Mouse (Mus musculus) hindbrain, embryonic 13.5 days (tissue): ENCODE measurements at regions not wholly inside any gene's neighbourhood (a gene's known extent, or its start where the extent isn't known, plus 50 kb on each side); places are given as distances from the start of the nearest gene placed in this dataset.

Experiments used
- ATAC-seq: fragments of 200-750 bp; cut with Nextera tagmentation; 2 replicates; pipeline ENCODE4 v1.8.0; 2017; ENCODE audit warnings: moderate TSS enrichment; ENCODE audit not compliant: low FRiP score
- H3K27ac ChIP-seq: fragments of 300-500 bp; sonication (generic); 2 replicates; pipeline ENCODE4 v1.5.1; 2015; ENCODE audit warnings: inconsistent platforms, mild to moderate bottlenecking, moderate library complexity
- H3K27me3 ChIP-seq: fragments of 300-500 bp; sonication (generic); 2 replicates; pipeline ENCODE4 v1.6.1; 2015; ENCODE audit warnings: mild to moderate bottlenecking, inconsistent platforms
- H3K36me3 ChIP-seq: fragments of 300-500 bp; sonication (generic); 2 replicates; pipeline ENCODE4 v1.6.1; 2015; ENCODE audit warnings: mild to moderate bottlenecking, inconsistent platforms
- H3K4me1 ChIP-seq: fragments of 300-500 bp; sonication (generic); replicated peaks from 2 replicates; pipeline ENCODE4 v1.6.1; 2015; ENCODE audit warnings: inconsistent platforms
- H3K4me2 ChIP-seq: fragments of 300-500 bp; sonication (generic); 2 replicates; pipeline ENCODE4 v1.6.1; 2015; ENCODE audit warnings: inconsistent platforms, mild to moderate bottlenecking, moderate library complexity
- H3K4me3 ChIP-seq: fragments of 300-500 bp; sonication (generic); 2 replicates; pipeline ENCODE4 v1.5.1; 2015; ENCODE audit warnings: mild to moderate bottlenecking, inconsistent platforms
- H3K9ac ChIP-seq: fragments of 300-500 bp; sonication (generic); 2 replicates; pipeline ENCODE4 v1.6.1; 2015; ENCODE audit warnings: mild to moderate bottlenecking, inconsistent platforms
- H3K9me3 ChIP-seq: fragments of 300-500 bp; sonication (generic); 2 replicates; pipeline ENCODE4 v1.6.1; 2016; ENCODE audit warnings: inconsistent platforms
- WGBS: fragments of 180-500 bp; shearing (Covaris S2); methylation state at CpG from one replicate; pipeline ENCODE4 v1.1.7; 2015; 5-methylcytosine and 5-hydroxymethylcytosine counted together

DNA sequence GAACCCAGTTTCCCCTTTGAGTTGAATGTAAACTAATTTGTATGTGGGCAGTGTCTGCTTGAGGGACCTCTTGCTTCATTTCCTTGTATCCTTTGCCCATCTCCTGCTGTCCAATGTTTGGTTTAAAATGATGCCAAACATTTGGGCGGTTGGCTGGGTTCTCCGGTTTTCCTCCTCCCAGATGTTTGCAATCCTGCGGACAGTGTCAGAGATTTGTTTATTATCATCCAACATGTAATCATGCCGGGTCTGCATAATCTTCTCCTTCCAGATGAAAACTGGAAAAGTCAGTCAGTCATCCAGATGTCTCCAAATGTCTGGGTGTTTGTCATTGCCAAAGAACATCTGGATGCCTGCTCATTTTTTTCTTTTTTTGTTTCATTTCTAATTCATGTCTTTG is 323.0 kb downstream of the Lmx1a start:
- Histone ChIP-seq H3K4me2 (no peak overlapping the region), H3K27ac (no peak overlapping the region), H3K4me1 (no peaks in the 10 kb centered on the region), H3K27me3 (no peaks in the 10 kb centered on the region), H3K9ac (no peak overlapping the region), H3K4me3 (no peak overlapping the region), H3K36me3 (no peaks in the 10 kb centered on the region), H3K9me3 (no peaks in the 10 kb centered on the region)
- 90% methylated on average over 4 of the region's 4 CpGs for WGBS
- no peak for ATAC-seq

GRCm38 (mm10) chr1:168012611-168013010 is 323.6 kb downstream of the Lmx1a start:
- ATAC-seq: no peak
- WGBS: 91% methylated on average over 5 of the region's 5 CpGs

GRCm38 (mm10) chr1:168016375-168016890 is 327.4 kb downstream of the Lmx1a start:
- 91% methylated on average over 5 of the region's 5 CpGs for WGBS

More at GRCm38 (mm10) chr1:168012611-168013010, 323.6 kb downstream of the Lmx1a start:
- Histone ChIP-seq H3K9ac (no peak overlapping the region), H3K9me3 (no peaks in the 10 kb centered on the region), H3K36me3 (no peaks in the 10 kb centered on the region), H3K27me3 (no peaks in the 10 kb centered on the region), H3K27ac (no peak overlapping the region), H3K4me1 (no peaks in the 10 kb centered on the region), H3K4me2 (no peak overlapping the region), H3K4me3 (no peak overlapping the region)

DNA sequence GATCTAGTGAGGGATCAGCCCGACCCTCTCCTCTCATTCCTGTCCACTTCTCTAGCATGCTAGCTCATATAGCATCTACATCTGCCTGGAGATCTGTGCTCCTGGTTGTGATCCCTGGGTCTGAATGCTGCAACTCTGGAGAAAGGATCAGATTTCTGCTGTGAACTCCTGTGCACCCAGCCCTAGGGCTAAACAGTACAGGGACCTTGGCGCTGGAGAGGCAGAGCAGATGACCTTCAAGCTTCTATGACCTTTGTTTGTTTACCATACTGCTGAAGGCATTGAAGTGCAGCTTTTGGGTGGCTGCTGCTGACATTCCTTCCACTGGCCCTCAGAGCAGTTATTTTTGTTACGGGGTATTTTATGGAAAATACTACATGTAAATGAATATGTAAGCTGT is 337.4 kb downstream of the Lmx1a start:
- Histone ChIP-seq H3K4me1 (no peaks in the 10 kb centered on the region), H3K9me3 (no peaks in the 10 kb centered on the region), H3K36me3 (no peaks in the 10 kb centered on the region), H3K4me2 (no peak overlapping the region), H3K27ac (no peak overlapping the region), H3K4me3 (no peak overlapping the region), H3K9ac (no peak overlapping the region), H3K27me3 (no peaks in the 10 kb centered on the region)
- no peak for ATAC-seq
- WGBS: 81% methylated on average over 3 of the region's 3 CpGs

More at GRCm38 (mm10) chr1:168016375-168016890, 327.4 kb downstream of the Lmx1a start:
- Histone ChIP-seq H3K4me3 (no peak overlapping the region), H3K4me2 (no peak overlapping the region), H3K27me3 (no peaks in the 10 kb centered on the region), H3K36me3 (no peaks in the 10 kb centered on the region), H3K9me3 (no peaks in the 10 kb centered on the region), H3K4me1 (no peaks in the 10 kb centered on the region), H3K27ac (no peak overlapping the region), H3K9ac (no peak overlapping the region)
- no peak for ATAC-seq

GRCm38 (mm10) chr1:168044765-168045164 is 355.7 kb downstream of the Lmx1a start:
- ATAC-seq: peak; percentile 59; the same call in 1 of the 2 replicates
- Histone ChIP-seq H3K4me3 (peak overlapping the region; percentile 19), H3K4me1 (peaks cover 34% of the 10 kb centered on the region), H3K27ac (peak overlapping the region; percentile 85), H3K36me3 (no peaks in the 10 kb centered on the region), H3K9ac (no peak overlapping the region), H3K4me2 (peak overlapping the region; percentile 45), H3K9me3 (no peaks in the 10 kb centered on the region), H3K27me3 (no peaks in the 10 kb centered on the region)
- WGBS: 26% methylated on average over 10 of the region's 10 CpGs

GRCm38 (mm10) chr1:168046347-168046746 is 357.3 kb downstream of the Lmx1a start:
- Histone ChIP-seq H3K9me3 (no peaks in the 10 kb centered on the region), H3K9ac (no peak overlapping the region), H3K4me3 (no peak overlapping the region), H3K27me3 (no peaks in the 10 kb centered on the region), H3K27ac (peak overlapping the region; percentile 85), H3K4me2 (no peak overlapping the region), H3K36me3 (no peaks in the 10 kb centered on the region), H3K4me1 (peaks cover 34% of the 10 kb centered on the region)
- ATAC-seq: peak; percentile 79
- 21% methylated on average over 7 of the region's 7 CpGs for WGBS

DNA sequence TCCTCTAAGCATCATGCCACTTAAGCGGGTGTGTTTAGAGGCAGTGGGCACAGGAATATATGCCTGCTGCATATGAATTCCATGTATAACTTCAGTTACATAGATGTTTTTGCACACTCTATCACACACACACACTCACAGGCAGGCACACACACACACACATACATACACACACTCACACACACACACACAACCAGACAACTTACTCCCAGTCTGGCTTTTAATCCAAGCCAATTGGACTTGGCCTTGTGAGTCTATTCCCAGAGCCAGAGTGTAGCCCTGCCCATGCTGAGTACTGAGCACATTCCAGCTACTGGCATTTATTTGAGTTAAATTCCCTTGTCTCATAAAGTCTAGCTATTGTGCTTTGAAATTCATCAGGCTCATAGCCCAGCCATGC is 357.7 kb downstream of the Lmx1a start:
- 35% methylated on average over 1 of the region's 1 CpGs for WGBS
- peak; percentile 57 for ATAC-seq
- no peak overlapping the region for H3K9ac ChIP-seq
- no peaks in the 10 kb centered on the region for H3K36me3 ChIP-seq
- H3K4me2 ChIP-seq: no peak overlapping the region
- H3K4me3 ChIP-seq: no peak overlapping the region
- H3K27ac ChIP-seq: peak overlapping the region; percentile 85
- H3K4me1 ChIP-seq: peaks cover 34% of the 10 kb centered on the region
- no peaks in the 10 kb centered on the region for H3K9me3 ChIP-seq
- no peaks in the 10 kb centered on the region for H3K27me3 ChIP-seq

DNA sequence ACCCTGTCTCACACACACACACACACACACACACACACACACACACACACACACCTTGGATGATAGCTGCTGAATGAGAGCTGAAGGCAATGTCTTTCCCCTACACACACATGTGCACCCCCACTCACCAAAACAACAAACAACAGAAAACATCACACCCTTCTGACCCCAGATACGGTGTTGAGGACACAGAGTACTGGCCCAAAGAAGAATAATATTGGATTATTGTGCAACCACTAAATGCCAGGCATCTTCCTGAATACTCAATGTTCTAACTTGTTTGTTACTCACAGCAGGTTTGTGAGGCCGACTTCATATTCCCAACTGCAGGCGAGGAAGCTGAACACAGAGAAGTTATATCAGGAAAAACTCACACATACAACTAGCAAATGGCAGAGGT is 360.9 kb downstream of the Lmx1a start:
- no peak for ATAC-seq
- 90% methylated on average over 3 of the region's 3 CpGs for whole genome bisulfite sequencing
- no peak overlapping the region for H3K9ac ChIP-seq
- H3K27ac ChIP-seq: no peak overlapping the region
- no peak overlapping the region for H3K4me3 ChIP-seq
- peaks cover 27% of the 10 kb centered on the region for H3K4me1 ChIP-seq
- no peaks in the 10 kb centered on the region for H3K27me3 ChIP-seq
- no peaks in the 10 kb centered on the region for H3K9me3 ChIP-seq
- no peaks in the 10 kb centered on the region for H3K36me3 ChIP-seq
- H3K4me2 ChIP-seq: no peak overlapping the region

DNA sequence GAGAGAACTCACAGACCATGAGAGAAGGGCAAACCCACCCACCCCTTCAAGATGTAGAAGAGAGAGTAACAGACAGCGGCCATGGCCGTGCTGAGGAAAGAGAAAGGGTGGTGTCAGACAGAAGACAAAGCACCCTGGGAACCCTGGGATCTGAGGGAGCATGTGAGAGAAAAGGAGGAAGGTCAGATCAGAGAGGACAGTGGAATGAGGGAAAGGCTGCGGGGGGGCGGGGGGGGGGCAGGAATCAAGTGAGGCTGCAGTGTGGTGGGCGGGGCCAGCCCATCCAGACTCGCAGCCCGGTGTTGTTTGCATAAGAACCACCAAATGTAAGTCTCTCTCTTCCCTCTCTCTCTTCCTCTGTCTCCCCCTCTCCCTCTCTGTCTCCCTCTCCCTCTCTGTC is 367.4 kb downstream of the Lmx1a start:
- Histone ChIP-seq H3K4me3 (no peak overlapping the region), H3K9ac (no peak overlapping the region), H3K4me1 (peaks cover 12% of the 10 kb centered on the region; the same call in 1 of the 2 replicates), H3K9me3 (no peaks in the 10 kb centered on the region), H3K4me2 (peak overlapping the region; percentile 8; the same call in 1 of the 2 replicates), H3K27me3 (no peaks in the 10 kb centered on the region), H3K27ac (no peak overlapping the region), H3K36me3 (no peaks in the 10 kb centered on the region)
- WGBS: 4% methylated on average over 5 of the region's 7 CpGs
- ATAC-seq: no peak

DNA sequence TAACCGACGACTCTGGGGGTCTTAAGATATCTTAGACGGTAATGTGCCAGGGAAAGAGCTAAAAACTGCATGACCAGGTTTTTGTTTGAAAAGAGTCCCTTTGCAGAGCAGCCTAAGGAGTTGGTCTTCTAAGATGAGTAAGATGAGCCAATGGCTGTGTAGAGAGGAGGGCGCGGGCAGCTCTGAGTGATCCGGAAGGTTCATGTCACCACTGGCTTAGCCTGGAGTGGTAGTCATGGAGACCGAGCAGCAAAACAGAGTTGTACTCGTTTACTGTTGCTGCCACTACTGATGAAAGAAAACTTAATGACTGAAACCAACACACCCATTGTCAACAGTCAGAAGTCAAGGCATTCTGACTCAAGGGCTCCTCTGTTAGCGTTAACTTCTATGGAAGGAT is 368.4 kb downstream of the Lmx1a start:
- H3K4me2 ChIP-seq: no peak overlapping the region
- 65% methylated on average over 9 of the region's 9 CpGs for WGBS
- ATAC-seq: no peak
- no peak overlapping the region for H3K4me3 ChIP-seq
- no peaks in the 10 kb centered on the region for H3K36me3 ChIP-seq
- H3K9ac ChIP-seq: no peak overlapping the region
- H3K9me3 ChIP-seq: no peaks in the 10 kb centered on the region
- peaks cover 12% of the 10 kb centered on the region; the same call in 1 of the 2 replicates for H3K4me1 ChIP-seq
- H3K27me3 ChIP-seq: no peaks in the 10 kb centered on the region
- H3K27ac ChIP-seq: no peak overlapping the region

- Histone ChIP-seq H3K9ac (no peak overlapping the region), H3K4me2 (no peak overlapping the region), H3K27ac (no peak overlapping the region), H3K4me1 (peaks cover 12% of the 10 kb centered on the region; the same call in 1 of the 2 replicates), H3K9me3 (no peaks in the 10 kb centered on the region), H3K4me3 (no peak overlapping the region), H3K36me3 (no peaks in the 10 kb centered on the region), H3K27me3 (no peaks in the 10 kb centered on the region)
- no peak for ATAC-seq
- 64% methylated on average over 4 of the region's 4 CpGs for WGBS
Observed at GRCm38 (mm10) chr1:168058769-168059168, 369.7 kb downstream of the Lmx1a start.

GRCm38 (mm10) chr1:168064065-168064664 is 367.9 kb downstream of the Pbx1 start:
- ATAC-seq: no peak
- WGBS: 81% methylated on average over 7 of the region's 7 CpGs
- H3K27me3 ChIP-seq: peaks cover 4% of the 10 kb centered on the region; the same call in 1 of the 2 replicates

GRCm38 (mm10) chr1:168065598-168066041 is 366.4 kb downstream of the Pbx1 start:
- Histone ChIP-seq H3K36me3 (no peaks in the 10 kb centered on the region), H3K27ac (no peak overlapping the region), H3K9ac (0 out of 2 replicates have a peak overlapping the region, but pooled peaks have one; percentile 19), H3K9me3 (no peaks in the 10 kb centered on the region), H3K4me2 (no peak overlapping the region), H3K27me3 (peaks cover 4% of the 10 kb centered on the region; the same call in 1 of the 2 replicates), H3K4me3 (no peak overlapping the region), H3K4me1 (peaks cover 16% of the 10 kb centered on the region; the same call in 1 of the 2 replicates)
- peak; percentile 36; the same call in 1 of the 2 replicates for ATAC-seq
- WGBS: 39% methylated on average over 6 of the region's 6 CpGs

More at GRCm38 (mm10) chr1:168064065-168064664, 367.9 kb downstream of the Pbx1 start:
- Histone ChIP-seq H3K4me1 (peaks cover 16% of the 10 kb centered on the region; the same call in 1 of the 2 replicates), H3K27ac (no peak overlapping the region), H3K36me3 (no peaks in the 10 kb centered on the region), H3K9me3 (no peaks in the 10 kb centered on the region), H3K9ac (no peak overlapping the region), H3K4me3 (no peak overlapping the region), H3K4me2 (no peak overlapping the region)
